Mouse (Mus musculus) limb, embryonic 11.5 days (tissue): ENCODE results near the gene Tmem150a. TPM values are rescaled to one million over a fixed set of nuclear protein-coding genes. Genes with fewer than 3 reads are reported as not detected.

Source experiments
- polyA plus RNA-seq: library from polyadenylated mRNA; unstranded; fragments of >200 nt; fragmentation: Nextera tagmentation; extraction: Ambion mirVana; gene quantifications from 2 replicates; pipeline ENCODE4 v1.2.1, GENCODE M21; 2014

Tmem150a gene
- polyA plus RNA-seq, 1 experiment from 2014 or later = 10.8 TPM

Other genes with a start within 250 kb of the Tmem150a start
- gene Atoh8, start 119.9 kb upstream of the Tmem150a start, polyA plus RNA-seq = 22.3 and 22.9 TPM in 2 replicates
- gene Sftpb, start 50.8 kb upstream of the Tmem150a start, polyA plus RNA-seq = not detected in 2 replicates
- 98.7 and 101 TPM in 2 replicates for gene Usp39, start 10.3 kb upstream of the Tmem150a start, polyA plus RNA-seq
- 20.2 and 20.6 TPM in 2 replicates for gene 0610030E20Rik, start 8.1 kb upstream of the Tmem150a start, polyA plus RNA-seq
- gene Rnf181, start 11.5 kb downstream of the Tmem150a start, polyA plus RNA-seq = 92.1 and 96.0 TPM in 2 replicates
- gene Vamp5, start 25.0 kb downstream of the Tmem150a start, polyA plus RNA-seq = 15.2 and 17.0 TPM in 2 replicates
- 81.4 and 87.4 TPM in 2 replicates for gene Vamp8, start 35.3 kb downstream of the Tmem150a start, polyA plus RNA-seq
- gene Ggcx, start 58.9 kb downstream of the Tmem150a start, polyA plus RNA-seq = 16.0 and 17.9 TPM in 2 replicates
- 490 and 507 TPM in 2 replicates for gene Mat2a, start 84.1 kb downstream of the Tmem150a start, polyA plus RNA-seq
- 0.17 TPM in 1 of 2 replicates, not detected in the other for gene Sh2d6, start 166.3 kb downstream of the Tmem150a start, polyA plus RNA-seq
- gene Capg, start 188.9 kb downstream of the Tmem150a start, polyA plus RNA-seq = 24.5 and 26.5 TPM in 2 replicates
- 15.8 and 16.8 TPM in 2 replicates for gene Elmod3, start 243.0 kb downstream of the Tmem150a start, polyA plus RNA-seq
- gene Retsat, start 243.0 kb downstream of the Tmem150a start, polyA plus RNA-seq = 10.5 and 11.2 TPM in 2 replicates